Comparison of ENCODE assay signal across 8 mouse cellular contexts in genomic region chr11:102555400-102556030, GRCm38 (mm10). TPM values are rescaled to one million over a fixed set of nuclear protein-coding genes. Genes with fewer than 3 reads are reported as not detected.
A peak's percentile ranks its signal among the peaks of the same experiment; 100 is the strongest.
DNase-seq lines count a peak whose midpoint lies in the region; ATAC-seq lines count a peak whose summit lies in the region.

No protein-coding gene starts in this region.

- no peaks in the 10 kb centered on the region for H3K36me3 ChIP-seq in lung, embryonic 16.5 days (ENCODE audit: control insufficient read depth, insufficient read depth, low read length)
- no peaks in the 10 kb centered on the region for H3K36me3 ChIP-seq in forebrain, embryonic 16.5 days (ENCODE audit: control insufficient read depth, insufficient read depth)
- no peaks in the 10 kb centered on the region; the same call in 1 of the 2 replicates for H3K36me3 ChIP-seq in liver, embryonic 11.5 days (ENCODE audit: control insufficient read depth, insufficient read depth, low read length)
- no peaks in the 10 kb centered on the region for H3K36me3 ChIP-seq in stomach, embryonic 15.5 days

- H3K4me1 ChIP-seq in lung, embryonic 16.5 days (replicated peaks; ENCODE audit: control insufficient read depth, insufficient read depth, low read length), result peaks cover 14% of the 10 kb centered on the region
- peaks cover 25% of the 10 kb centered on the region for H3K4me1 ChIP-seq in forebrain, embryonic 16.5 days (replicated peaks; ENCODE audit: control insufficient read depth, insufficient read depth, low read length)
- peaks cover 16% of the 10 kb centered on the region for H3K4me1 ChIP-seq in liver, embryonic 11.5 days (replicated peaks; ENCODE audit: control insufficient read depth, insufficient read depth, low read length)
- H3K4me1 ChIP-seq in stomach, embryonic 15.5 days, result peaks cover 7% of the 10 kb centered on the region; the same call in 1 of the 2 replicates

- peak overlapping the region; percentile 96 for H3K9ac ChIP-seq in lung, embryonic 16.5 days (ENCODE audit: low read length)
- H3K9ac ChIP-seq in forebrain, embryonic 16.5 days (replicated peaks; ENCODE audit: low read depth, low read length), result peak overlapping the region; percentile 95
- H3K9ac ChIP-seq in liver, embryonic 11.5 days (ENCODE audit: low read depth, low read length), result peak overlapping the region; percentile 99
- H3K9ac ChIP-seq in stomach, embryonic 15.5 days, result peak overlapping the region; percentile 99

- WGBS in lung, embryonic 16.5 days, result 1% methylated on average over 33 of the region's 39 CpGs
- WGBS in forebrain, embryonic 16.5 days, result under 1% methylated on average over 39 of the region's 39 CpGs
- WGBS in liver, embryonic 11.5 days, result 0% methylated on average over 39 of the region's 39 CpGs
- WGBS in stomach, embryonic 15.5 days, result under 1% methylated on average over 38 of the region's 39 CpGs

- ATAC-seq in lung, embryonic 16.5 days (ENCODE audit: low read depth), result peak; percentile 49
- peak; percentile 45 for ATAC-seq in forebrain, embryonic 16.5 days
- ATAC-seq in liver, embryonic 11.5 days (replicated peaks; ENCODE audit: low FRiP score), result peak; percentile 57
- ATAC-seq in stomach, embryonic 15.5 days (ENCODE audit: insufficient read depth, low FRiP score, low read depth), result peak; percentile 33; the same call in 1 of the 2 replicates

- no peaks in the 10 kb centered on the region for H3K27me3 ChIP-seq in lung, embryonic 16.5 days (ENCODE audit: control insufficient read depth, insufficient read depth, low read depth, low read length)
- no peaks in the 10 kb centered on the region for H3K27me3 ChIP-seq in forebrain, embryonic 16.5 days (replicated peaks; ENCODE audit: control insufficient read depth, insufficient read depth, low read length)
- H3K27me3 ChIP-seq in liver, embryonic 11.5 days (replicated peaks; ENCODE audit: control insufficient read depth, insufficient read depth, low read length), result no peaks in the 10 kb centered on the region
- no peaks in the 10 kb centered on the region for H3K27me3 ChIP-seq in stomach, embryonic 15.5 days (replicated peaks)

- peak overlapping the region; percentile 84 for H3K4me3 ChIP-seq in lung, embryonic 16.5 days (ENCODE audit: low read length)
- H3K4me3 ChIP-seq in forebrain, embryonic 16.5 days (replicated peaks; ENCODE audit: low read length), result peak overlapping the region; percentile 62
- H3K4me3 ChIP-seq in liver, embryonic 11.5 days (ENCODE audit: low read depth, low read length), result peak overlapping the region; percentile 99
- peak overlapping the region; percentile 100 for H3K4me3 ChIP-seq in stomach, embryonic 15.5 days (replicated peaks)

- DNase-seq in adrenal gland, postnatal 36 days, result peak; percentile 38 to 66
- DNase-seq in adrenal gland, postnatal 10 days, result no peak
- DNase-seq in lung, postnatal 10 days, result no peak
- no peak for DNase-seq in liver, embryonic 11.5 days (ENCODE audit: low spot score)
- no peak for DNase-seq in layer of hippocampus, adult 8-10 months (ENCODE audit: low spot score in 2 of 2)

- H3K9me3 ChIP-seq in lung, embryonic 16.5 days (ENCODE audit: control insufficient read depth, low read length), result no peaks in the 10 kb centered on the region
- H3K9me3 ChIP-seq in forebrain, embryonic 16.5 days (ENCODE audit: control insufficient read depth, low read length), result no peaks in the 10 kb centered on the region
- H3K9me3 ChIP-seq in liver, embryonic 11.5 days (ENCODE audit: control insufficient read depth, low read length), result no peaks in the 10 kb centered on the region
- no peaks in the 10 kb centered on the region for H3K9me3 ChIP-seq in stomach, embryonic 15.5 days

- peak overlapping the region; percentile 63 for H3K4me2 ChIP-seq in lung, embryonic 16.5 days (ENCODE audit: low read depth, low read length)
- H3K4me2 ChIP-seq in forebrain, embryonic 16.5 days (ENCODE audit: low read length), result peak overlapping the region; percentile 92
- H3K4me2 ChIP-seq in liver, embryonic 11.5 days, result peak overlapping the region; percentile 69
- H3K4me2 ChIP-seq in stomach, embryonic 15.5 days, result peak overlapping the region; percentile 64

- H3K27ac ChIP-seq in lung, embryonic 16.5 days (ENCODE audit: low read length), result peak overlapping the region; percentile 94
- peak overlapping the region; percentile 96 for H3K27ac ChIP-seq in forebrain, embryonic 16.5 days (ENCODE audit: low read length)
- peak overlapping the region; percentile 88 for H3K27ac ChIP-seq in liver, embryonic 11.5 days (ENCODE audit: low read depth, low read length)
- peak overlapping the region; percentile 93 for H3K27ac ChIP-seq in stomach, embryonic 15.5 days

RNA-seq across cellular contexts. Expression of gene Gpatch8, which starts 0.7 kb away (rescaled TPM):
- total RNA-seq in adrenal gland, postnatal 36 days (2021), result 10 to 100 TPM; 25.9 to 31.1 TPM
- total RNA-seq in adrenal gland, postnatal 10 days (2021), result 10 to 100 TPM; 27.6 to 34.7 TPM
- 47.1 and 48.6 TPM in 2 replicates for polyA plus RNA-seq in lung, embryonic 16.5 days (2015; fragmentation: Nextera tagmentation; extraction: Ambion mirVana)
- 66.6 and 88.1 TPM in 2 replicates for polyA plus RNA-seq in forebrain, embryonic 16.5 days (2015; fragmentation: Nextera tagmentation; extraction: Ambion mirVana)
- 30.0 and 35.4 TPM in 2 replicates for polyA plus RNA-seq in liver, embryonic 11.5 days (2014; fragmentation: Nextera tagmentation; extraction: Ambion mirVana)
- 47.4 and 51.0 TPM in 2 replicates for polyA plus RNA-seq in stomach, embryonic 15.5 days (2015; fragmentation: Nextera tagmentation; extraction: Ambion mirVana)
- total RNA-seq in layer of hippocampus, adult 8-10 months (2022), result 10 to 100 TPM; 49.2 to 66.6 (median 52.9) TPM

RNA-seq across cellular contexts. Expression of gene Gm11627, which starts 23.7 kb away (rescaled TPM):
- under 1 TPM in 1 of 2 experiments, not detected in 1; 0.69 TPM for total RNA-seq in adrenal gland, postnatal 36 days (2021)
- under 1 TPM; 0.51 to 0.64 TPM for total RNA-seq in adrenal gland, postnatal 10 days (2021)
- 18.4 and 23.2 TPM in 2 replicates for polyA plus RNA-seq in lung, embryonic 16.5 days (2015; fragmentation: Nextera tagmentation; extraction: Ambion mirVana)
- polyA plus RNA-seq in forebrain, embryonic 16.5 days (2015; fragmentation: Nextera tagmentation; extraction: Ambion mirVana), result 6.4 and 8.3 TPM in 2 replicates
- 1.2 and 1.4 TPM in 2 replicates for polyA plus RNA-seq in liver, embryonic 11.5 days (2014; fragmentation: Nextera tagmentation; extraction: Ambion mirVana)
- polyA plus RNA-seq in stomach, embryonic 15.5 days (2015; fragmentation: Nextera tagmentation; extraction: Ambion mirVana), result 19.2 TPM in 2 replicates
- total RNA-seq in layer of hippocampus, adult 8-10 months (2022), result 1 to 10 TPM in 3 of 4 experiments, under 1 TPM in 1; 0.93 to 2.8 (median 1.6) TPM

RNA-seq across cellular contexts. Expression of gene Fzd2, which starts 48.7 kb away (rescaled TPM):
- total RNA-seq in adrenal gland, postnatal 36 days (2021), result 1 to 10 TPM; 3.1 to 4.2 TPM
- total RNA-seq in adrenal gland, postnatal 10 days (2021), result 1 to 10 TPM; 6.3 to 7.2 TPM
- 25.9 and 27.8 TPM in 2 replicates for polyA plus RNA-seq in lung, embryonic 16.5 days (2015; fragmentation: Nextera tagmentation; extraction: Ambion mirVana)
- 12.0 and 13.5 TPM in 2 replicates for polyA plus RNA-seq in forebrain, embryonic 16.5 days (2015; fragmentation: Nextera tagmentation; extraction: Ambion mirVana)
- 8.4 and 9.0 TPM in 2 replicates for polyA plus RNA-seq in liver, embryonic 11.5 days (2014; fragmentation: Nextera tagmentation; extraction: Ambion mirVana)
- polyA plus RNA-seq in stomach, embryonic 15.5 days (2015; fragmentation: Nextera tagmentation; extraction: Ambion mirVana), result 21.9 and 23.7 TPM in 2 replicates
- 1 to 10 TPM; 5.9 to 7.3 (median 6.1) TPM for total RNA-seq in layer of hippocampus, adult 8-10 months (2022)

Comparison
In these comparisons a context has a peak if more than half of its experiments do, and no peak if none do; other contexts are left out.
1. DNase-seq: peak in adrenal gland, postnatal 36 days (2 of 2); none in adrenal gland, postnatal 10 days (single experiment), lung, postnatal 10 days (single experiment), liver, embryonic 11.5 days (single experiment) and layer of hippocampus, adult 8-10 months (0 of 2).
2. Peak in every context shown above with its lines, with median percentiles within 50 percentile points of each other: ATAC-seq, H3K27ac ChIP-seq, H3K4me2 ChIP-seq, H3K4me3 ChIP-seq and H3K9ac ChIP-seq.